Mouse (Mus musculus) small intestine, adult 2 months (tissue): Measurements from ENCODE around the gene Myf5. TPM values are rescaled to one million over a fixed set of nuclear protein-coding genes. Genes with fewer than 3 reads are reported as not detected.

Source experiments
- H3K27ac ChIP-seq: fragments of 200-500 bp; 2 replicates; pipeline ENCODE4 v1.5.1; 2012; ENCODE audit warnings: low read depth, low read length, control low read depth, inconsistent platforms; ENCODE audit not compliant: insufficient read depth
- H3K27me3 ChIP-seq: fragments of 200-500 bp; 2 replicates; pipeline ENCODE4 v1.6.1; 2012; ENCODE audit warnings: mild to moderate bottlenecking, moderate library complexity, low read length, inconsistent platforms; ENCODE audit not compliant: control insufficient read depth, insufficient read depth
- H3K36me3 ChIP-seq: fragments of 200-500 bp; 2 replicates; pipeline ENCODE4 v1.6.1; 2012; ENCODE audit warnings: mild to moderate bottlenecking, low read length, control low read depth, inconsistent platforms; ENCODE audit not compliant: control insufficient read depth, insufficient read depth
- H3K4me1 ChIP-seq: fragments of 200-500 bp; 2 replicates; pipeline ENCODE4 v1.6.1; 2012; ENCODE audit warnings: low read length, inconsistent platforms, mixed read lengths; ENCODE audit not compliant: control insufficient read depth, insufficient read depth, insufficient read length
- H3K4me3 ChIP-seq: fragments of 200-500 bp; 2 replicates; pipeline ENCODE4 v1.5.1; 2012; ENCODE audit warnings: low read depth, mild to moderate bottlenecking, control low read depth, inconsistent platforms, low read length, moderate library complexity
- CTCF ChIP-seq: fragments of 200-500 bp; IDR thresholded peaks from 2 replicates; pipeline ENCODE4 v1.5.1; 2012; ENCODE audit warnings: low read depth, mild to moderate bottlenecking, control low read depth, inconsistent platforms, low read length, moderate library complexity, mixed read lengths; ENCODE audit not compliant: insufficient replicate concordance, insufficient read length; ENCODE audit errors: extremely low read depth
- POLR2A ChIP-seq: fragments of 200-500 bp; IDR thresholded peaks from 2 replicates; pipeline ENCODE4 v1.6.1; 2012; ENCODE audit warnings: low read depth, mild to moderate bottlenecking, control low read depth, inconsistent platforms, low read length, moderate library complexity
- WGBS: fragments of 180-500 bp; shearing (Covaris S2); methylation state at CpG from one replicate; pipeline ENCODE4 v1.1.7; 2018; 5-methylcytosine and 5-hydroxymethylcytosine counted together
- polyA plus RNA-seq: library from polyadenylated mRNA; depleted of rRNA; stranded (reverse); fragments of >200 nt; gene quantifications from 2 replicates; pipeline ENCODE4 v1.2.3, GENCODE M21; 2012; rRNA removed

Myf5 gene
- not detected in 2 replicates for polyA plus RNA-seq

DNA sequence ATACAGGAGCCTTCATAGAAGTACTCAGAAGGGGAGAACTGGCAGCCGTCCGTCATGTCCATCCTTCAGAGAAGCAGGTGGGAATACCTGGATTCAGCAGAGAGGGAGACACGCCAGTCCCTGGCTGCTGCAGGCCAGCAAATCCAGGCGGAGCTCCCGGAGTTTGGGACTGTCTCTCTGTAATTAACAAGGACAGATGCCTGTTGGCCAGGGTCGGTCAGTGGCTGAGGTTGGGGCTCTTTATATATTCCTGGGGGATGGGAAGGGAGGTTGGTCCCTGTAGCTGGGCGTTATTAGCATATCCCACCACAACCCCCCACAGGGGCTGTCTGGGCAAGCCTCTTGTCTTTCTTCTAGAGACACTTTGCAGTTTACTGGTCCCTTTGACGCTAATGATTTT lies at the start of gene Myf5:
Myf5 (minus strand) TSS at position 265 of the 400 bp plus-strand sequence.
- H3K4me1 ChIP-seq = no peaks in the 10 kb centered on the region
- TF ChIP-seq CTCF (no peak), POLR2A (no peak)
- H3K27ac ChIP-seq = no peak within 1 kb of the TSS
- no peaks in the 10 kb centered on the region for H3K36me3 ChIP-seq
- H3K27me3 ChIP-seq = no peaks in the 10 kb centered on the region
- H3K4me3 ChIP-seq = no peak within 1 kb of the TSS
- WGBS = 78% methylated on average over 8 of the region's 8 CpGs

- H3K4me3 ChIP-seq = no peak overlapping the region
- TF ChIP-seq POLR2A = no peak
- no peak for TF ChIP-seq CTCF
- no peak overlapping the region for H3K27ac ChIP-seq
- H3K4me1 ChIP-seq = no peaks in the 10 kb centered on the region
- no peaks in the 10 kb centered on the region for H3K27me3 ChIP-seq
- H3K36me3 ChIP-seq = no peaks in the 10 kb centered on the region
- WGBS = 80% methylated on average over 1 of the region's 1 CpGs
Observed at GRCm38 (mm10) chr10:107528758-107529157, 42.8 kb upstream of the Myf5 start.

- no peak for TF ChIP-seq POLR2A
- no peak for TF ChIP-seq CTCF
- Histone ChIP-seq H3K4me1 (no peaks in the 10 kb centered on the region), H3K4me3 (no peak overlapping the region), H3K27me3 (no peaks in the 10 kb centered on the region), H3K27ac (no peak overlapping the region), H3K36me3 (no peaks in the 10 kb centered on the region)
- 75% methylated on average over 5 of the region's 5 CpGs for WGBS
Observed at GRCm38 (mm10) chr10:107519216-107519615, 33.3 kb upstream of the Myf5 start.

GRCm38 (mm10) chr10:107516641-107517040 lies 30.7 kb upstream of the Myf5 start:
- no peak for TF ChIP-seq POLR2A
- Histone ChIP-seq H3K27ac (no peak overlapping the region), H3K36me3 (no peaks in the 10 kb centered on the region), H3K4me3 (no peak overlapping the region), H3K27me3 (no peaks in the 10 kb centered on the region), H3K4me1 (no peaks in the 10 kb centered on the region)
- 53% methylated on average over 7 of the region's 7 CpGs for WGBS

GRCm38 (mm10) chr10:107514735-107515134 lies 28.8 kb upstream of the Myf5 start:
- no peaks in the 10 kb centered on the region for H3K36me3 ChIP-seq
- H3K4me1 ChIP-seq = no peaks in the 10 kb centered on the region
- no peaks in the 10 kb centered on the region for H3K27me3 ChIP-seq
- H3K27ac ChIP-seq = no peak overlapping the region
- 37% methylated on average over 7 of the region's 7 CpGs for WGBS
- H3K4me3 ChIP-seq = no peak overlapping the region
- TF ChIP-seq CTCF (no peak), POLR2A (no peak)

- 75% methylated on average over 2 of the region's 2 CpGs for WGBS
- Histone ChIP-seq H3K4me1 (no peaks in the 10 kb centered on the region), H3K4me3 (no peak overlapping the region), H3K36me3 (no peaks in the 10 kb centered on the region), H3K27me3 (no peaks in the 10 kb centered on the region), H3K27ac (no peak overlapping the region)
- TF ChIP-seq POLR2A (no peak), CTCF (no peak)
Observed at GRCm38 (mm10) chr10:107506397-107506796, 20.5 kb upstream of the Myf5 start.

GRCm38 (mm10) chr10:107503430-107503829 lies 17.5 kb upstream of the Myf5 start:
- TF ChIP-seq CTCF (no peak), POLR2A (no peak)
- Histone ChIP-seq H3K4me3 (no peak overlapping the region), H3K4me1 (no peaks in the 10 kb centered on the region), H3K27me3 (no peaks in the 10 kb centered on the region), H3K27ac (no peak overlapping the region), H3K36me3 (no peaks in the 10 kb centered on the region)
- 27% methylated on average over 4 of the region's 4 CpGs for WGBS

DNA sequence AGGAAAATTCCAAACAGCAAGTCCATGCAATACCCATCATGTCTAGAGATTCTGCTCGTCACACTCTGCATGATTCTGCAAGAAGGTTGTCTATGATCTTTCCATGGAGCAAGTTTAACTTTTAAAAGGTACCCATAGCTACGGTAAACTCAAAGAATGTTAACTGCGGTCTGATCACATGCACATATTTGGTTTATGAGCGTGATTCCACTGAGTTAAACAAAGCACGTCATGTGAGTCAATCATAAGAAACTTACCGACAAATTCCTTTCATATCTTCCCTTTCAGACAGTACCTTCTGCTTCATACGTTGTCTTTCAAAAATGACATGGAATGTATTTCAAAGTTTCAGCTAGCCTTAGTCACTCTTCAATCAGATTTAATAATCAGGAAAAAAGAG lies 16.3 kb upstream of the Myf5 start:
- Histone ChIP-seq H3K27ac (no peak overlapping the region), H3K36me3 (no peaks in the 10 kb centered on the region), H3K4me3 (no peak overlapping the region), H3K4me1 (no peaks in the 10 kb centered on the region), H3K27me3 (no peaks in the 10 kb centered on the region)
- no peak for TF ChIP-seq POLR2A
- TF ChIP-seq CTCF = no peak
- 88% methylated on average over 7 of the region's 7 CpGs for WGBS
